In the genomic region with DNA sequence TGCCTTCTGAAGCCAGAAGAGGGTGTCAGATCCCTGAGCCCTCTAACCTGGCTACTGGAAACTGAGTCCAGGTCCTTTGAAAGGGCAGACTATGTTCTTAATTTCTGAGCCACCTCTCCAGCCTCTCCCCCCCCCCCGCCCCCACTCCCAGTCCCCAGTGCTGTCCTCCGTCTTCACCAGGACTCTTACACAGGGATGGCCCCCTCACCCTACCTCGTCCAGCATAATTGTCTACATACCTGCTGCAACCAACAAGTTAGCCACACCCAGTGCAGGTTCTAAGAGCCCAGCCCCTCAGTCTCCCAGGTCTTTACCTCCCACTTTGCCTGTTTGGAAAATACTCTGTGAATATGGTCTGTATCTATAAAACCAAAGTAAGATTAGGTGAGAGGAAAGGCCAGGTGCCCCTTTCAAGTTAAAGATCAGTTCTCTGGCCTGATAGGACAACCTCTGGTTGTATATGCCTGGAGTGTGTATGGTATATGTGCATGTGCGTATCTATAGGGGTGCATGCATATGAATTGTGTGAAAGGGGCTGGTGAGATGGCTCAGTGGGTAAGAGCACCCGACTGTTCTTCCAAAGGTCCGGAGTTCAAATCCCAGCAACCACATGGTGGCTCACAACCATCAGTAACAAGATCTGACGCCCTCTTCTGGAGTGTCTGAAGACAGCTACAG, we compare ENCODE assay signal across 16 mouse cellular contexts. TPM values are rescaled to one million over a fixed set of nuclear protein-coding genes. Genes with fewer than 3 reads are reported as not detected.
A peak's percentile ranks its signal among the peaks of the same experiment; 100 is the strongest.
DNase-seq lines count a peak whose midpoint lies in the region; ATAC-seq and TF ChIP-seq lines count a peak whose summit lies in the region.
"Had no signal": no experiment of that assay in that cellular context is flagged by ENCODE, and none has a peak within 500 bp of the region (broad histone marks: within the 10 kb centered on the region; RNA-seq: fewer than 3 reads in every experiment).

No protein-coding gene starts in this region.

- 72% methylated on average over 7 of the region's 7 CpGs for WGBS in forebrain, embryonic 11.5 days
- 78% methylated on average over 7 of the region's 7 CpGs for WGBS in forebrain, embryonic 14.5 days
- WGBS in liver, embryonic 15.5 days (ENCODE audit: insufficient replicate concordance): 69% methylated on average over 6 of the region's 7 CpGs

- H3K4me3 ChIP-seq in forebrain, embryonic 11.5 days (ENCODE audit: low read depth, low read length): no peak overlapping the region
- no peak overlapping the region for H3K4me3 ChIP-seq in forebrain, embryonic 14.5 days (ENCODE audit: low read depth, low read length)
- H3K4me3 ChIP-seq in layer of hippocampus, adult 2 months: no peak overlapping the region
- H3K4me3 ChIP-seq in liver, embryonic 15.5 days (replicated peaks): 0 out of 2 replicates have a peak overlapping the region, but pooled peaks have one; percentile 72
- H3K4me3 ChIP-seq: midbrain, embryonic 12.5 days; neural tube, embryonic 13.5 days had no signal

- peaks cover 6% of the 10 kb centered on the region; the same call in 1 of the 2 replicates for H3K4me1 ChIP-seq in forebrain, embryonic 11.5 days (replicated peaks; ENCODE audit: control insufficient read depth, insufficient read depth, low read length)
- peaks cover 5% of the 10 kb centered on the region for H3K4me1 ChIP-seq in forebrain, embryonic 14.5 days (ENCODE audit: control insufficient read depth, insufficient read depth, low read length)
- H3K4me1 ChIP-seq in liver, embryonic 15.5 days (replicated peaks): peaks cover 21% of the 10 kb centered on the region

- ATAC-seq in forebrain, embryonic 11.5 days (replicated peaks; ENCODE audit: low FRiP score): no peak
- no peak for ATAC-seq in forebrain, embryonic 14.5 days
- ATAC-seq in liver, embryonic 15.5 days (ENCODE audit: insufficient read depth): no peak
- ATAC-seq: hindbrain, postnatal 0 days; Patski had no signal

- H3K9ac ChIP-seq in forebrain, embryonic 11.5 days (ENCODE audit: low read length): no peak overlapping the region
- H3K9ac ChIP-seq in forebrain, embryonic 14.5 days (ENCODE audit: low read length): no peak overlapping the region
- no peak overlapping the region for H3K9ac ChIP-seq in liver, embryonic 15.5 days
- H3K9ac ChIP-seq: midbrain, embryonic 12.5 days had no signal

- H3K4me2 ChIP-seq in forebrain, embryonic 11.5 days (ENCODE audit: low read depth, low read length, severe bottlenecking): no peak overlapping the region
- H3K4me2 ChIP-seq in forebrain, embryonic 14.5 days (ENCODE audit: low read length): no peak overlapping the region
- H3K4me2 ChIP-seq in liver, embryonic 15.5 days: 0 out of 2 replicates have a peak overlapping the region, but pooled peaks have one; percentile 93

- intact Hi-C loops in left cerebral cortex, postnatal 4 days (cut with DNase I): no loop called here

- H3K36me3 ChIP-seq in forebrain, embryonic 11.5 days (ENCODE audit: control insufficient read depth, insufficient read depth, low read length): no peaks in the 10 kb centered on the region
- no peaks in the 10 kb centered on the region for H3K36me3 ChIP-seq in forebrain, embryonic 14.5 days (ENCODE audit: control insufficient read depth, insufficient read depth, low read length)
- H3K36me3 ChIP-seq in liver, embryonic 15.5 days (replicated peaks): no peaks in the 10 kb centered on the region
- H3K36me3 ChIP-seq: midbrain, embryonic 12.5 days had no signal

- no peak overlapping the region for H3K27ac ChIP-seq in forebrain, embryonic 11.5 days (ENCODE audit: low read depth, low read length)
- no peak overlapping the region for H3K27ac ChIP-seq in forebrain, embryonic 14.5 days (ENCODE audit: low read depth, low read length)
- no peak overlapping the region for H3K27ac ChIP-seq in layer of hippocampus, adult 2 months
- no peak overlapping the region for H3K27ac ChIP-seq in liver, embryonic 15.5 days (replicated peaks)
- H3K27ac ChIP-seq: hindbrain, postnatal 0 days; midbrain, embryonic 12.5 days; neural tube, embryonic 13.5 days had no signal

- no peaks in the 10 kb centered on the region for H3K27me3 ChIP-seq in forebrain, embryonic 11.5 days (ENCODE audit: control insufficient read depth, insufficient read depth, low read length)
- H3K27me3 ChIP-seq in forebrain, embryonic 14.5 days (replicated peaks; ENCODE audit: control insufficient read depth, insufficient read depth, low read length): no peaks in the 10 kb centered on the region
- peaks cover 28% of the 10 kb centered on the region for H3K27me3 ChIP-seq in liver, embryonic 15.5 days
- H3K27me3 ChIP-seq: midbrain, embryonic 12.5 days; neural tube, embryonic 13.5 days; Patski had no signal

- no peaks in the 10 kb centered on the region for H3K9me3 ChIP-seq in forebrain, embryonic 11.5 days (ENCODE audit: control insufficient read depth, low read length)
- H3K9me3 ChIP-seq in forebrain, embryonic 14.5 days (replicated peaks; ENCODE audit: control insufficient read depth, low read length): no peaks in the 10 kb centered on the region
- H3K9me3 ChIP-seq in liver, embryonic 15.5 days (replicated peaks): no peaks in the 10 kb centered on the region
- H3K9me3 ChIP-seq: midbrain, embryonic 12.5 days; neural tube, embryonic 13.5 days had no signal

- peak; percentile 51 for DNase-seq in forebrain, embryonic 11.5 days (ENCODE audit: low spot score)
- no peak for DNase-seq in forebrain, embryonic 14.5 days (ENCODE audit: low spot score)
- DNase-seq in layer of hippocampus, adult 2 months (ENCODE audit: low spot score in 2 of 2): no peak
- DNase-seq in layer of hippocampus, postnatal 14 days (ENCODE audit: low spot score in 2 of 2): no peak
- DNase-seq in ES-CJ7 (ENCODE audit: low read depth, low spot score): peak; percentile 30
- DNase-seq in testis, postnatal 10 days (ENCODE audit: low spot score): no peak
- no peak for DNase-seq in left cerebral cortex, postnatal 4 days
- DNase-seq: B cell, adult 2 months; cerebellum, adult 8-10 months; kidney, postnatal 25 days; right cerebral cortex, adult 18-20 months had no signal

- peak; percentile 20; the same call in 1 of the 2 replicates for TF ChIP-seq CTCF in layer of hippocampus, adult 2 months (conservative IDR thresholded peaks at IDR 0.05)

RNA-seq across cellular contexts. Expression of a gene that starts 21.9 kb away (rescaled TPM):
- 67.3 and 68.7 TPM in 2 replicates for polyA plus RNA-seq in forebrain, embryonic 11.5 days (2014; fragmentation: Nextera tagmentation; extraction: Ambion mirVana)
- 26.5 and 29.3 TPM in 2 replicates for polyA plus RNA-seq in forebrain, embryonic 14.5 days (2014; fragmentation: Nextera tagmentation; extraction: Ambion mirVana)
- 1 to 10 TPM; 5.1 to 7.2 TPM for total RNA-seq in layer of hippocampus, adult 2 months (2021)
- total RNA-seq in layer of hippocampus, postnatal 14 days (2021): 10 to 100 TPM in 1 of 2 experiments, 1 to 10 TPM in 1; 9.5 to 12.5 TPM
- polyA plus RNA-seq in liver, embryonic 15.5 days (2015; fragmentation: Nextera tagmentation; extraction: Ambion mirVana): 22.8 and 23.1 TPM in 2 replicates
- 10 to 100 TPM; 10.2 to 10.7 TPM for total RNA-seq in left cerebral cortex, postnatal 4 days (2021)

RNA-seq across cellular contexts. Expression of a gene that starts 45.4 kb away (rescaled TPM):
- polyA plus RNA-seq in forebrain, embryonic 11.5 days (2014; fragmentation: Nextera tagmentation; extraction: Ambion mirVana): 52.7 and 72.3 TPM in 2 replicates
- polyA plus RNA-seq in forebrain, embryonic 14.5 days (2014; fragmentation: Nextera tagmentation; extraction: Ambion mirVana): 47.8 and 52.3 TPM in 2 replicates
- 100 to 1,000 TPM; 109 to 113 TPM for total RNA-seq in layer of hippocampus, adult 2 months (2021)
- total RNA-seq in layer of hippocampus, postnatal 14 days (2021): 10 to 100 TPM; 82.9 to 97.3 TPM
- 27.9 and 36.1 TPM in 2 replicates for polyA plus RNA-seq in liver, embryonic 15.5 days (2015; fragmentation: Nextera tagmentation; extraction: Ambion mirVana)
- total RNA-seq in left cerebral cortex, postnatal 4 days (2021): 100 to 1,000 TPM; 110 to 112 TPM

RNA-seq across cellular contexts. Expression of a gene that starts 46.9 kb away (rescaled TPM):
- 34.6 and 37.7 TPM in 2 replicates for polyA plus RNA-seq in forebrain, embryonic 11.5 days (2014; fragmentation: Nextera tagmentation; extraction: Ambion mirVana)
- 17.0 and 17.6 TPM in 2 replicates for polyA plus RNA-seq in forebrain, embryonic 14.5 days (2014; fragmentation: Nextera tagmentation; extraction: Ambion mirVana)
- total RNA-seq in layer of hippocampus, adult 2 months (2021): 10 to 100 TPM; 91.8 to 93.9 TPM
- 10 to 100 TPM; 84.0 to 85.6 TPM for total RNA-seq in layer of hippocampus, postnatal 14 days (2021)
- 6.2 and 7.2 TPM in 2 replicates for polyA plus RNA-seq in liver, embryonic 15.5 days (2015; fragmentation: Nextera tagmentation; extraction: Ambion mirVana)
- total RNA-seq in left cerebral cortex, postnatal 4 days (2021): 10 to 100 TPM; 68.4 to 72.1 TPM

Comparison
In these comparisons a context has a peak if more than half of its experiments do, and no peak if none do; other contexts are left out.
1. DNase-seq: peak in forebrain, embryonic 11.5 days (single experiment) and ES-CJ7 (single experiment); none in forebrain, embryonic 14.5 days (single experiment), layer of hippocampus, adult 2 months (0 of 2), layer of hippocampus, postnatal 14 days (0 of 2), testis, postnatal 10 days (single experiment) and left cerebral cortex, postnatal 4 days (single experiment).